Mouse (Mus musculus) erythroblast, embryonic 14.5 days (primary cell): ENCODE results near the gene C1ql4.

Source experiments
- GATA1 ChIP-seq: IDR thresholded peaks from 2 replicates; pipeline ENCODE4 v1.6.1; 2012; ENCODE audit warnings: low read length, inconsistent platforms, mixed read lengths
- TAL1 ChIP-seq: IDR thresholded peaks from 3 replicates; pipeline ENCODE4 v1.6.1; 2012; ENCODE audit warnings: low read length, inconsistent platforms, mixed read lengths

DNA sequence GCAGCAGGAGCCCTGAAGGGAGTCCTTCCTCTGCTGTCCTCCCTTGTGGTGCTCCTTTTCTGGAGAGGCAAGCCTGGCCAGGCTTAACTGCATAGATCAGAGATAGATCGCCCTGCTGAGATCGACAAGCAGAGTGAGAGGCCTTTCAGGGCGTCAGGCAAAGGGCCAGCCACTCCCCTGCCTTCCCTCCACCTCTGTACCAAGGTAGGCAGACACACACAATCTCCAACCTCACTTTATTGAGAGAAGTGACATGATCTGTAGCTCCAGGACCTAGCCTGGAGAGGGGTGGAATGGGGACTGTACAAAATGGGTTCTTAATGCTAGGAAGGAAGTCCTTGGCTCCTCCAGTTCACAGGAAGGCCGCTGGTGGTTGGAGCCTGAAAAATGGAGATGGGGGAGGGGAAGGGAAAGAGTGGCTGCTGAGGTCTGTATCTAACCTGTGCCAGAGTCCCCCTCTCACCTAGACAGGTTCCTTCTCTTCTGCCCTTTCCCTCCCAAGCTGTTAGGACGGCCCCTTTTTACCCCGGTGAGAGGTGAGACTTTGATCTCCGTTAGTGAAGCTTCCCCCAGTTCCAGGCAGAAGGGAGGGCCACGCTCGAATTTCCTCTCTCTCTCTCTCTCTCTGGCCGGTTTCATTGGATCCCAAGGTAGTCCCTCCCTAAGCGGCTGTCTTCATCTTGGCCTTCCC, 3.6 kb downstream of the C1ql4 start:
- TF ChIP-seq TAL1 (no peak), GATA1 (no peak)
